Mouse (Mus musculus): ENCODE measurements around the gene Dnah2. TPM values are rescaled to one million over a fixed set of nuclear protein-coding genes. Genes with fewer than 3 reads are reported as not detected.

Gene Dnah2
- polyA plus RNA-seq, 1 experiment from 2014 or later = 3.4 TPM

DNA sequence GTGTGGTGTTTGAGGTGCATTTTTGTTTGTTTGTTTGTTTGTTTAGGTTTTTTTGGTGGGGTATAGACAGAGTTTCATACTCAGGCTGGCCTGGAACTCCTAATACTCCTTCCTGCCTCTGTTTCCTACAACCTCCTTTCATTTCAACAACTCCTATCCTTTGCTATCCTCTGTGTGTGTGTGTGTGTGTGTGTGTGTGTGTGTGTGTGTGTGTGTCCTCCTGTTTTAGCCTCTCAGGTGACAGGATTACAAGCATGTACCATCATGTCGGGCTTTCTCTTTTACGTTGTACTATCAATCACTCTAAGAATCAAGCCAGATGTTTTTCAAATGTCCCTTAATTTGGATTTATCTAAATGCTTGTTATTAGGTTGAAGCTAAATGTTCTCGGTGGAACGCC is 22.3 kb downstream of the Dnah2 start:
- peak overlapping the region; percentile 90 for H3K27ac ChIP-seq (replicated peaks)
- 17% methylated on average over 4 of the region's 4 CpGs for WGBS
- ATAC-seq (ENCODE audit: low FRiP score, low read depth) = peak; percentile 23; the same call in 1 of the 2 replicates
- H3K4me3 ChIP-seq = no peak overlapping the region
- no peaks in the 10 kb centered on the region for H3K27me3 ChIP-seq
- peak overlapping the region; percentile 56 for H3K4me2 ChIP-seq
- H3K36me3 ChIP-seq = no peaks in the 10 kb centered on the region
- H3K9ac ChIP-seq = peak overlapping the region; percentile 28
- peaks cover 24% of the 10 kb centered on the region for H3K4me1 ChIP-seq (replicated peaks)
- H3K9me3 ChIP-seq = no peaks in the 10 kb centered on the region

GRCm38 (mm10) chr11:69525661-69526060 is 23.2 kb downstream of the Dnah2 start:
- no peak for ATAC-seq (ENCODE audit: low FRiP score, low read depth)
- H3K4me3 ChIP-seq = no peak overlapping the region
- peaks cover 24% of the 10 kb centered on the region for H3K4me1 ChIP-seq (replicated peaks)
- no peaks in the 10 kb centered on the region for H3K36me3 ChIP-seq
- no peak overlapping the region for H3K4me2 ChIP-seq
- 79% methylated on average over 9 of the region's 9 CpGs for WGBS
- H3K27ac ChIP-seq (replicated peaks) = peak overlapping the region; percentile 90
- no peaks in the 10 kb centered on the region for H3K27me3 ChIP-seq
- H3K9me3 ChIP-seq = no peaks in the 10 kb centered on the region
- H3K9ac ChIP-seq = no peak overlapping the region

DNA sequence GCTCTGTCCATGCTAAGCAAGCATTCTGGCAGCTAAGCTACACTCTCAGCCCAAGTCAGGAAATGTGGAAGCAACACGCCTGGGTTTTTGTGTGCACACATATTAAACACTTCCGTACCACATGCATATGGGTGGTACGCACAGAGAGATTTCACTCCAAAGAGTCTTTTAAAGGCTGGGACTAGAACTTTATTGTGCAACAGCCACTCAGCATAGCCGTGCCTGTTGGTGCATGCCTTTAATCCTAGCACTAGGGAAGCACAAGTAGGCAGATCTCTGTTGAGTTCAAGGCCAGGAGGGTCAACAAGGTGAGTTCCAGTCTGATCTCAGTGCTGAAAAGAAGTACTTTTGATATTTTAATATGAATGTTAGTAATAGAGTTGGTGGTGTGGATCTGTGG is 25.3 kb downstream of the Dnah2 start:
- H3K27me3 ChIP-seq = no peaks in the 10 kb centered on the region
- WGBS = 93% methylated on average over 4 of the region's 4 CpGs
- H3K4me3 ChIP-seq = no peak overlapping the region
- H3K4me1 ChIP-seq (replicated peaks) = peaks cover 24% of the 10 kb centered on the region
- no peak overlapping the region for H3K27ac ChIP-seq (replicated peaks)
- H3K9ac ChIP-seq = no peak overlapping the region
- no peaks in the 10 kb centered on the region for H3K36me3 ChIP-seq
- no peak overlapping the region for H3K4me2 ChIP-seq
- no peak for ATAC-seq (ENCODE audit: low FRiP score, low read depth)
- no peaks in the 10 kb centered on the region for H3K9me3 ChIP-seq

DNA sequence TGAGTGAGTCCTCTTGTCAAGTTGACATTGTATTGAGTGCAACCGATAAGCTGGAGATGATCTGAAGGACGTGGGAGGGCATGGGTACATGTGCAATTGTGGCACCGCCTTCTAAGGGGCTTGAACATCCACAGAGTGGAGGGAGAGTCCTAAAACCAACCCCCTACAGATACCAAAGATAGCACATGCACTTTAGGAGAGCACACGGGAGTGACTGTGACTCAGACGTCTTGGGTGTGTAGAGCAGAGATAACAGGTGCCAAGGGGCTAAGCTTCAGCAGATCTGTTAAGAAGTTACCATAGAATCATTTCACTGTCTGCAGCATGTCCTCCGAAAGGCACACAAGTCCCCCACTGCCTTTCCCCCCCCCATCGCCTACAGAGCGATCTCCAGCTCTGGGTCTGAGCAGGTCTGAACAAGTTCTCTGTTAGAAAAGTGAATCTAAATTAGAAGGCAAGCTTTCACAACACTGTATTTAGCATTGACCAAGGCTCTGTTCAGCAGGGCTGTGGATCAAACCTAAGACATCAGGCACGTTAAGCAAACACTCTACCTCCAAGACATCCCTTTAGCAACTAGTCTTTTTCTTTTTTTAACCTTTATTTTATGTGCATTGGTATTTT is 27.3 kb downstream of the Dnah2 start:
- Histone ChIP-seq H3K4me2 (no peak overlapping the region), H3K4me1 (replicated peaks) (peaks cover 8% of the 10 kb centered on the region), H3K9ac (no peak overlapping the region), H3K4me3 (no peak overlapping the region), H3K27me3 (no peaks in the 10 kb centered on the region), H3K9me3 (no peaks in the 10 kb centered on the region), H3K36me3 (no peaks in the 10 kb centered on the region), H3K27ac (replicated peaks) (no peak overlapping the region)
- WGBS = 87% methylated on average over 9 of the region's 9 CpGs
- no peak for ATAC-seq (ENCODE audit: low FRiP score, low read depth)

GRCm38 (mm10) chr11:69519976-69520375 is 28.9 kb downstream of the Dnah2 start:
- no peak overlapping the region for H3K4me3 ChIP-seq
- H3K9me3 ChIP-seq = no peaks in the 10 kb centered on the region
- H3K36me3 ChIP-seq = no peaks in the 10 kb centered on the region
- no peak overlapping the region for H3K9ac ChIP-seq
- no peak overlapping the region for H3K4me2 ChIP-seq
- no peak for ATAC-seq (ENCODE audit: low FRiP score, low read depth)
- H3K27ac ChIP-seq (replicated peaks) = no peak overlapping the region
- 74% methylated on average over 4 of the region's 4 CpGs for WGBS
- no peaks in the 10 kb centered on the region for H3K4me1 ChIP-seq (replicated peaks)
- H3K27me3 ChIP-seq = no peaks in the 10 kb centered on the region

GRCm38 (mm10) chr11:69516661-69517060 is 32.2 kb downstream of the Dnah2 start:
- Histone ChIP-seq H3K4me3 (no peak overlapping the region), H3K27ac (replicated peaks) (no peak overlapping the region), H3K9ac (no peak overlapping the region), H3K27me3 (no peaks in the 10 kb centered on the region), H3K9me3 (no peaks in the 10 kb centered on the region), H3K4me1 (replicated peaks) (no peaks in the 10 kb centered on the region), H3K36me3 (no peaks in the 10 kb centered on the region), H3K4me2 (no peak overlapping the region)
- no peak for ATAC-seq (ENCODE audit: low FRiP score, low read depth)
- 78% methylated on average over 3 of the region's 3 CpGs for WGBS

- H3K4me1 ChIP-seq (replicated peaks) = no peaks in the 10 kb centered on the region
- H3K9ac ChIP-seq = no peak overlapping the region
- H3K36me3 ChIP-seq = no peaks in the 10 kb centered on the region
- no peak overlapping the region for H3K27ac ChIP-seq (replicated peaks)
- WGBS = 72% methylated on average over 15 of the region's 15 CpGs
- no peak overlapping the region for H3K4me3 ChIP-seq
- H3K9me3 ChIP-seq = no peaks in the 10 kb centered on the region
- H3K4me2 ChIP-seq = no peak overlapping the region
- no peak for ATAC-seq (ENCODE audit: low FRiP score, low read depth)
- H3K27me3 ChIP-seq = no peaks in the 10 kb centered on the region
These were observed 32.7 kb downstream of the Dnah2 start for GRCm38 (mm10) chr11:69516151-69516640.

GRCm38 (mm10) chr11:69513840-69514239 is 35.1 kb downstream of the Dnah2 start:
- Histone ChIP-seq H3K9me3 (no peaks in the 10 kb centered on the region), H3K36me3 (no peaks in the 10 kb centered on the region), H3K4me2 (no peak overlapping the region), H3K27me3 (no peaks in the 10 kb centered on the region), H3K4me3 (no peak overlapping the region), H3K27ac (replicated peaks) (no peak overlapping the region), H3K4me1 (replicated peaks) (no peaks in the 10 kb centered on the region), H3K9ac (no peak overlapping the region)
- ATAC-seq (ENCODE audit: low FRiP score, low read depth) = peak; percentile 61; the same call in 1 of the 2 replicates
- WGBS = 10% methylated on average over 6 of the region's 6 CpGs

DNA sequence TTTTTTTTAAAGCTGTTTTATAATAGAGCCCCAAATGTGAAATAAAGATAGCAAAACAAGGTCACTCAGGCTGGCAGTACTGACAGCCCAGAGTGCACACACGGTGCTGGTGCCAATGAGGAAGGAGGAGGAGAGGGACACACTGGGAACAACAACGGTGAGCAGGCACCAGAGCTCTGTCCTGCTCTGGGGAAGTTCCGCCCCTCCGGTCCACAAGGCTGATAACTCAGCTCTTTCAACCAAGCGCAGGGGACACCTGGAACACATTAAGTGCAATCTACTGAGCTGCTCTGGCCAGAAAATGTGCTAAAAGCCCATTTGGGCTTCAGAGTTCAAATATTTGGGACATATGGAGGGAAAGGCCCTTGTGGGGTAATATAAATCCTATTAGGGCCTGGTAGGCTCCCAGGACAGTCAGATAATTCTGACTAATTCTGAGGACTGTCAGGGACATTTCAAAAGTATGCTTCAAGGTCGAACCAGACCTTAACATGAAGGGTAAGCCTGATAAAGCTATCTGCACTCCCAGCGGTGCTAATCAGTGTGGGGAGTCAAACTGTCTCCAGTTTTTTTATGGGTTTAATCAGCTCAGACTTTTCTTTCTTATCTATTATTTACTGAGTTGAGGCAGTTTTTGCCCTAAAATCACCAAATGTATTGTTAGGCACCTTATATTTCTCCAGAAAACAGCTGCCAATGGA is 38.0 kb downstream of the Dnah2 start:
- 57% methylated on average over 7 of the region's 7 CpGs for WGBS
- Histone ChIP-seq H3K4me2 (no peak overlapping the region), H3K36me3 (no peaks in the 10 kb centered on the region), H3K4me3 (no peak overlapping the region), H3K9ac (no peak overlapping the region), H3K9me3 (no peaks in the 10 kb centered on the region), H3K27me3 (no peaks in the 10 kb centered on the region), H3K4me1 (replicated peaks) (no peaks in the 10 kb centered on the region), H3K27ac (replicated peaks) (no peak overlapping the region)
- ATAC-seq (ENCODE audit: low FRiP score, low read depth) = no peak

GRCm38 (mm10) chr11:69503863-69504280 is 45.0 kb downstream of the Dnah2 start:
- Histone ChIP-seq H3K9me3 (no peaks in the 10 kb centered on the region), H3K4me3 (no peak overlapping the region), H3K27ac (replicated peaks) (no peak overlapping the region), H3K4me1 (replicated peaks) (no peaks in the 10 kb centered on the region), H3K9ac (no peak overlapping the region), H3K36me3 (no peaks in the 10 kb centered on the region), H3K27me3 (no peaks in the 10 kb centered on the region), H3K4me2 (no peak overlapping the region)
- no peak for ATAC-seq (ENCODE audit: low FRiP score, low read depth)
- 43% methylated on average over 4 of the region's 4 CpGs for WGBS

- Histone ChIP-seq H3K27ac (replicated peaks) (no peak overlapping the region), H3K36me3 (no peaks in the 10 kb centered on the region), H3K4me1 (replicated peaks) (no peaks in the 10 kb centered on the region), H3K4me2 (no peak overlapping the region), H3K9ac (no peak overlapping the region), H3K4me3 (no peak overlapping the region), H3K27me3 (no peaks in the 10 kb centered on the region), H3K9me3 (no peaks in the 10 kb centered on the region)
- WGBS = 67% methylated on average over 9 of the region's 9 CpGs
- no peak for ATAC-seq (ENCODE audit: low FRiP score, low read depth)
These were observed 47.4 kb downstream of the Dnah2 start for GRCm38 (mm10) chr11:69501555-69501954.

GRCm38 (mm10) chr11:69499140-69499539 is 49.8 kb downstream of the Dnah2 start:
- H3K4me2 ChIP-seq = no peak overlapping the region
- H3K4me1 ChIP-seq (replicated peaks) = no peaks in the 10 kb centered on the region
- no peak for ATAC-seq (ENCODE audit: low FRiP score, low read depth)
- H3K4me3 ChIP-seq = no peak overlapping the region
- H3K9me3 ChIP-seq = no peaks in the 10 kb centered on the region
- no peak overlapping the region for H3K27ac ChIP-seq (replicated peaks)
- no peaks in the 10 kb centered on the region for H3K27me3 ChIP-seq
- H3K36me3 ChIP-seq = no peaks in the 10 kb centered on the region
- 86% methylated on average over 11 of the region's 11 CpGs for WGBS
- H3K9ac ChIP-seq = no peak overlapping the region
